Mouse (Mus musculus): Measurements from ENCODE around the gene Olfr1016.
A peak's percentile ranks its signal among the peaks of the same experiment; 100 is the strongest.

Olfr1016 gene

DNA sequence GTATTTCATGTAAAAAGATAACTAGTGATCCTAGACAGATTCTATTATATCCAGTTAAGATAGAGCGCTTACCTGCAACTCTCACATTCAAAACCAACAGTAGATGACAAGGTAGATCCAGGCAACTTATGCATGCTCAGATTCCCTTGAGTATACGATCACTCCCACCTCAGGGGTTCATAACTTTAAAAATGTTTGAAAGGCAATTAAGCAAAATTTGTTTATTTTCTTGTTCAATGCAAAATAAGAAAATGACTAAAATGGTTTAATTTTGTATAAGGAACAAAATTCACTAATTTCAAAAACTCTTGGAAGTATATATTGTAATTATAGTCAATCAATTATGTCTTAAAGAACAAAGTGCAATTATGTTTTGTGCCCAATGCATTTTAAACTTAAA lies at the start of gene Olfr1016:
TSS of gene Olfr1016 (minus strand) at position 101 of the 400 bp plus-strand sequence.
- no peak for DNase-seq

DNA sequence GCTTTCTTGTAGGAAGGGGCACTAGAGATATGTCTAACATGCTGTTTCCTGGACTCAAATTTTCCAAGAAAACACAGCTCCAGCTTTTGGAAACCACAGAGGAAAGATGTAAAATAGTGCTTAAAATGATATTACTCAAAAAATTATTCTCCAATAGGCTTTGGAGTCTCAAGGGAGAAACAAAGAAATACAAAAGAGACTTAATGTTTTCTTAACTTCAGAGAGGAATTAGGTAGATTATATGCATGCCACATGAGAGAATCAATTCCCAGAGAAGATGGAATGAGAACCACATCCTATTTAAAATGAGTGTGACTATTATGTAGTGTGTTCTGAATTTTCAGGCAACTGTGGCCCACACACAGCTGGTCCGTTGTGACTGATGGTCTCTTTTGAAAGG lies 44.4 kb upstream of the Olfr1016 start, which contains the start of gene Olfr1020:
TSS of gene Olfr1020 (plus strand) at position 301 of the 400 bp plus-strand sequence.
- DNase-seq: no peak

DNA sequence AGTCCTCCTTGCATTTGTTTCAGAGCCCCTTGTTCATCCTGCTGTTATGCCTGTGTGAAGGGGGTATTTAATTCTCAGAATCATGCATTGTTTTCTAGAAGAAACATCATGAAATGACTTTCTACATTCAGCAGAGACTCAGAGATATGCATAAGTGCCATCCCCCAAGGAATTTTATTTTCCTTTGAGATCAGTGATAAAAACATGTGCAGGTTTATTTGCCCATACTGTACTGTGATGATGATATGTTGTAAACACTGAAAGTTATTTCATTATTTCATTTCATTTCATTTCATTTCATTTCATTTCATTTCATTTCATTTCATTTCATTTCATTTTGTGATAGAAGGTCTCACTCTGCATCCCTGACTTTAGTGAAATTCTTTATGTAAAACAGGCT lies 43.0 kb upstream of the Olfr1016 start, which contains the start of gene Olfr1019:
TSS of gene Olfr1019 (minus strand) at position 101 of the 400 bp plus-strand sequence.
- no peak for DNase-seq

DNA sequence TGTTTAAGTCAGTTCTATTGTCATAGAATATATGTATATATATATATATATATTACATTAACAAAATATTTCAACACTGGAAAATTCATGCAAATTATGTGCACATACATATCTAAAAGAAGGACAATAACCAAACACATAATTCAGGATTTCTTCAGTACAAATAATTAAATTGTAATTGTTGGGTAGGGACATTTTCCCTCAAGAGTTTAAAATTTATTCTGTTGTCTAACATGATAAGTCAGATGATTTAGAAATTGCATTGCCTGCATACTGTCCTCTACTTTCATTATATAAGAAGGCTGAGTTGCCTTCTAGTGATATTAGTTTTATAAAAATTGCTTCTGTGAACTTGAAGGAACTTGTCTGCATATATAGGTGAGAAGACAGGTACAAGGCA lies 15.8 kb upstream of the Olfr1016 start, which contains the start of gene Olfr1018:
TSS of gene Olfr1018 (plus strand) at position 301 of the 400 bp plus-strand sequence.
- DNase-seq: no peak

DNA sequence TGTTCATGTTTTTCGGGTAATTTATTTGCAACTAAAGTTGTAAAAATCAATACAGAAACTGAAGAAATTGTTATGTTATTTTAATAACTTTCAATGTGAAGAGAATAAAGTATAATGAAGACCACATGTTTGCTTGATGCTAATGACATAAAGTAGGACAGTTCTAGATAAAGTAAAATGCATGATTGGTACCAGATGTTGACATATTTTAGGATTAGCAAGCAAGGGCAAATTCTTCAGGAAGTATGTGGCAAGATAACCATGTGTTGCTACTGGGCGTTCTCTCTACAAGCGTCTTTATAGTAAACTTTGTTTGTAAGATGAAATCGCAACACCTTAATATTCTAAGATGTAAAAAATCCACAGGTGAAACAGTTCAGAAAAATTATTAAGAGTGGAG lies 2.2 kb upstream of the Olfr1016 start:
- DNase-seq: no peak

DNA sequence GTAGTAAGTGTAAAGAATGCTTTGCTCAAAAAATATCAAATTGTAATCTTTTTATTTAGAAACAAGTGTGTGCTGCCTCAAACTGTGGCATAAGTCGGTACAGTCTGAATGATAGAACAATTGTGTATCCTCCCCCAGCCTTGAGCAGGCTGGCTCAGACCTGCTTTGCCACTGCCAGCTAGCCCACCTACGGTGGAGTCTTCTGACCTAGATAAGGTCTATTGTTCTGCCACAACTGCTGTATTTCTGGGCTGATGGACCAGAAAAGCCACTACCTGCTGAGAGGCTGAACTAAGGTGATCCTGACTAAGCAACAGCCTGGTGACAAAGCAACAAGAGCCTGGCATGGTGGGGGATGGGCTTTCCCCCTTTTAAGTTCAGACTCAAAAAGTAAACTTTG lies 10.0 kb downstream of the Olfr1016 start:
- DNase-seq: no peak

DNA sequence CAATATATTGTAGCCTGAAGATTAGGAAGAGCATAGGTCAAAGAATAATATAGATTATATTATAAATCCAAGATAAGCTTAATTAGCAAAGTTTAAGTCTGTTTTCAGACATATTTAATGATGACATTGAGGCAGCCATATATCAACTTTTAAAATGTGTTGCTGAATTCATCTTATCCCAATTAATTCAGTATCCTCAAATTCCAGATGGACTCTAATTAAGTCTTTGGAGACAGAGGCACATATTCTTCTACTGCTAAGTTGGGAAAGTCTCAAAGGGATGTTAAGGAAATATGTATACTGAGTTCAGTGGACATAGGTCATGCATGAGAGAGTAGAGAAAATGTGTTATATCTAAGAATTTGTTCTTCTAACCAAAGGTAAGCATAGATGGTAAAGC lies 20.6 kb downstream of the Olfr1016 start, which contains the start of gene Olfr1015:
TSS of gene Olfr1015 (plus strand) at position 301 of the 400 bp plus-strand sequence.
- no peak for DNase-seq

DNA sequence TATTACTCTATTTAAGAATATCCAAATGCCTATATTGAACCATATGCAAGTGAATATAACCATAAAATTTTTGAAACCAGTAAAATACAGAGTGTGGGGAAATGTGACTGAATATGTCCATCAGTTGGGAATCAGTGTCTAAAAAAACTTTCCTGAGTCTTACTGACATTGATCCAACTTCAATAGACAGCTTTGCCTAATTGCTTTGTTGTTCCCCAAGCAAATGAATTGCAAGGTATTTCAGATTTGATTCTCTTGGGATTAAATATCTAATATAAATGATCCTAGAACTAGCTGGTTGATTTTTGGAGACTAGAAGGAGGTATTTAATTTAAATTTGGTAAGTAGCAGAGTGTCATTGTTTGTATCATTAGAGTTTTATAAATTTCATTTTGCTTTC lies 29.9 kb downstream of the Olfr1016 start, which contains the start of gene Olfr1014:
TSS of gene Olfr1014 (plus strand) at position 301 of the 400 bp plus-strand sequence.
- no peak for DNase-seq

DNA sequence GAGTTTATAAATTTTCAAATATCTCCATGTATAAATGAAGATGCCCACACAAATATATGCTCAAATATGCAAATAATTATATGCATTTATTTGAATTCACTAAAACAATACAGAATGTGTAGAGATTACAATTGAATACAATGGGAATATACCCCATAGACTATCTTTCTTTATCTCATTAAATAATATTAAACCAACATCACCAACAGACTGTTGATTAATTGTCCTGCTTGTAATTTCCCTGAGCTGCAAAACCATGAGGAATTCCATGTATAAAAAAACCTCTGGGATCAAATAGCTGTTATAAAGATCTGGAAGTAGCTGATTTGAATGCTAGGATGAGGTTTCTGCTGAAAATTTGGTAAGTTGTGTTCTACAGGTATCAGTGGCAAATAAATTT lies 35.5 kb downstream of the Olfr1016 start, which contains the start of gene Olfr1013:
TSS of gene Olfr1013 (plus strand) at position 301 of the 400 bp plus-strand sequence.
- no peak for DNase-seq

DNA sequence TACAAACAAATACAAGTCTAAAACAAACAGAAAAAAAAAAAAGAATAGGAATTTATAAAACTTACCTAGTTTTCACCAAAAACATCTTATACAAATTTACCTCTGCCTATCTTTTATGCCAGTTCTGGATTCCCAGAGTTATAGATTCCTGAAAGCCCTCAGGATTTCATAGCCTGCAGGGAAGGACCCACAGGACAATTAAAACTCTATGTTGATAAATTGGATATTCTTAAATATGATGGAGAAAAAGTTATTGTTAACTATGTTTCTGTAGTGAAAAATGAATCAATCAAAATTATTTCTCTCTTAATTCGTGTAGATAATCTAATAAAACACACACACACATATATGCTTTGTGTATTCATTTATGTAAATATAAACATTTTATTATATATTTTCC lies 39.7 kb downstream of the Olfr1016 start, which contains the start of gene Olfr1012:
TSS of gene Olfr1012 (minus strand) at position 101 of the 400 bp plus-strand sequence.
- DNase-seq: no peak

DNA sequence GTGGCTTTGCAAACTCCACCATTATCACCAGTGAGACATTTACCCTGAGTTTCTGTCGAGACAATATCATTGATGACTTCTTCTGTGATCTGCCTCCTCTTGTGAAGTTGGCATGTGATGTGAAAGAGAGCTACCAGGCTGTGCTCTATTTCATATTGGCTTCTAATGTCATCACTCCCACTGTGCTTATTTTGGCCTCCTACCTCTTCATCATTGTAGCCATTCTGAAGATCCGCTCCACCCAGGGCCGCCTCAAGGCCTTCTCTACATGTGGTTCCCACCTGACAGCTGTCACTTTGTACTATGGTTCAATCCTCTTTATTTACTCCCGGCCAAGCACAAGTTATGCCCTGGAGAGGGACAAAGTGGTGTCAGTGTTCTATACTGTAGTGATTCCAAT lies 48.5 kb downstream of the Olfr1016 start:
- peak; percentile 56 for DNase-seq
